23 mouse cellular contexts compared by ENCODE assay signal in the genomic region with DNA sequence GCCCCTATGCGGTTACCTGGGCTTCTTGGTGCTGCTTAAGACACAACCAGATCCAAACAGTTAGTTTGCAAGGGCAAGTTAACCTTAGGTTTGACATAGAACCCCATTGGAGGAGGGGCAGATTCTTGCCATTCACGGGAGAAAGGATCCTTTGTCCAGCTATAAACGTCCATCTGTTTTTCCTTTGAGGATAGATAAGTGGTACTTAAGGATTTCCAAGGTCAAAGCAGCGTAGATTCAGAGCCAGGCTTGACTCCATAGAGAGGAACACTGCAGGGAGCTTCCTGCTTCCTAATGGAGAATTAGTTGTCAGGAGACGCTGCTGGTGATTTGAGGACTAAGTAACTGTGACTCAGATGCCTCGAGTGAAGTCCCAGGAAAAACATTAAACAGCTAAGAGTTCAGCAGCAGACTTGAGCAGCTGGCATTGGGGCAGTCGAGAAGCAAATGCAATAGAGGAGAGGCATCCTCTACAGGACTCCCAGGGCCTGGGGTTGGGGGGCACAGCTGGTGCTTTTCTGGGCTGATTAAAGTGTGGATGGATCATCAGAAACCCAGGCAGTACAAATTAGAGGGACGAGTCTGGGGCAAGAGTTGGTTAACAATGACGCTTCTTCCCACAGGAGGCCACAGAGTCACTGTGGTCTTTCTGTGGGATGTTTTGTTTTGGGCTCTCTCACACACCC.
A peak's percentile ranks its signal among the peaks of the same experiment; 100 is the strongest.
DNase-seq lines count a peak whose midpoint lies in the region; ATAC-seq lines count a peak whose summit lies in the region.
"Had no signal": no experiment of that assay in that cellular context is flagged by ENCODE, and none has a peak within 500 bp of the region (broad histone marks: within the 10 kb centered on the region; RNA-seq: fewer than 3 reads in every experiment).

No protein-coding gene starts in this region.

- no peak overlapping the region for H3K27ac ChIP-seq in midbrain, embryonic 13.5 days
- H3K27ac ChIP-seq in midbrain, embryonic 11.5 days (ENCODE audit: low read depth, low read length): no peak overlapping the region
- H3K27ac ChIP-seq: embryonic facial prominence, embryonic 12.5 days; forebrain, embryonic 15.5 days; limb, embryonic 15.5 days; midbrain, embryonic 15.5 days had no signal

- H3K36me3 ChIP-seq in midbrain, embryonic 13.5 days: no peaks in the 10 kb centered on the region
- H3K36me3 ChIP-seq in midbrain, embryonic 11.5 days (ENCODE audit: control insufficient read depth, insufficient read depth, low read length): no peaks in the 10 kb centered on the region
- H3K36me3 ChIP-seq: embryonic facial prominence, embryonic 12.5 days; forebrain, embryonic 15.5 days; limb, embryonic 15.5 days; midbrain, embryonic 15.5 days had no signal

- peaks cover 13% of the 10 kb centered on the region for H3K4me1 ChIP-seq in midbrain, embryonic 13.5 days (replicated peaks)
- no peaks in the 10 kb centered on the region for H3K4me1 ChIP-seq in midbrain, embryonic 11.5 days (ENCODE audit: control insufficient read depth, insufficient read depth, low read length)
- H3K4me1 ChIP-seq: embryonic facial prominence, embryonic 12.5 days; forebrain, embryonic 15.5 days; limb, embryonic 15.5 days had no signal

- H3K4me2 ChIP-seq in midbrain, embryonic 13.5 days (replicated peaks): no peak overlapping the region
- H3K4me2 ChIP-seq in midbrain, embryonic 11.5 days: no peak overlapping the region
- H3K4me2 ChIP-seq: embryonic facial prominence, embryonic 12.5 days; forebrain, embryonic 15.5 days; limb, embryonic 15.5 days; midbrain, embryonic 15.5 days had no signal

- WGBS in midbrain, embryonic 13.5 days: 33% methylated on average over 9 of the region's 9 CpGs
- WGBS in midbrain, embryonic 11.5 days: 42% methylated on average over 9 of the region's 9 CpGs

- no peaks in the 10 kb centered on the region for H3K27me3 ChIP-seq in midbrain, embryonic 13.5 days
- no peaks in the 10 kb centered on the region for H3K27me3 ChIP-seq in midbrain, embryonic 11.5 days (ENCODE audit: control insufficient read depth, insufficient read depth, low read length)
- H3K27me3 ChIP-seq: embryonic facial prominence, embryonic 12.5 days; forebrain, embryonic 15.5 days; limb, embryonic 15.5 days; midbrain, embryonic 15.5 days had no signal

- no peak overlapping the region for H3K4me3 ChIP-seq in midbrain, embryonic 13.5 days (replicated peaks)
- H3K4me3 ChIP-seq in midbrain, embryonic 11.5 days (ENCODE audit: low read depth, low read length): no peak overlapping the region
- H3K4me3 ChIP-seq: embryonic facial prominence, embryonic 12.5 days; erythroblast, embryonic 14.5 days; forebrain, embryonic 15.5 days; limb, embryonic 15.5 days; midbrain, embryonic 15.5 days; myocyte had no signal

- DNase-seq in embryo, embryonic 10 days (ENCODE audit: low spot score): peak; percentile 11
- no peak for DNase-seq in embryo, embryonic 9.5 days (ENCODE audit: extremely low spot score)
- DNase-seq in midbrain, embryonic 11.5 days (ENCODE audit: low spot score, missing footprints): no peak
- peak; percentile 44 for DNase-seq in embryo, embryonic 10.5 days (ENCODE audit: low spot score)
- DNase-seq in MN1 (ENCODE audit: low spot score): no peak
- DNase-seq in ovary, postnatal 10 days (ENCODE audit: low spot score): no peak
- no peak for DNase-seq in frontal cortex, postnatal 10 days (ENCODE audit: low spot score in 2 of 2)
- DNase-seq: adrenal gland, postnatal 10 days; cerebellum, adult 11-12 months; cerebellum, postnatal 14 days; gastrocnemius, postnatal 36 days; kidney, adult 8-10 months; kidney, postnatal 14 days; lung, postnatal 10 days; thymus, postnatal 14 days had no signal

- no peaks in the 10 kb centered on the region for H3K9me3 ChIP-seq in midbrain, embryonic 13.5 days
- H3K9me3 ChIP-seq in midbrain, embryonic 11.5 days (ENCODE audit: control insufficient read depth, low read length): no peaks in the 10 kb centered on the region
- H3K9me3 ChIP-seq: embryonic facial prominence, embryonic 12.5 days; forebrain, embryonic 15.5 days; limb, embryonic 15.5 days; midbrain, embryonic 15.5 days had no signal

- no peak overlapping the region for H3K9ac ChIP-seq in midbrain, embryonic 13.5 days (replicated peaks)
- no peak overlapping the region for H3K9ac ChIP-seq in midbrain, embryonic 11.5 days (ENCODE audit: low read length)
- H3K9ac ChIP-seq: embryonic facial prominence, embryonic 12.5 days; forebrain, embryonic 15.5 days; limb, embryonic 15.5 days; midbrain, embryonic 15.5 days had no signal

- 0 out of 2 replicates have a peak, but pooled peaks have one; percentile 24 for ATAC-seq in midbrain, embryonic 13.5 days
- no peak for ATAC-seq in midbrain, embryonic 11.5 days (ENCODE audit: low FRiP score)
- ATAC-seq: activated CD4-positive, CD25-positive, alpha-beta regulatory T cell, adult 4 months; forebrain, embryonic 15.5 days; midbrain, embryonic 15.5 days had no signal

Comparison
In these comparisons a context has a peak if more than half of its experiments do, and no peak if none do; other contexts are left out.
1. DNase-seq: peak in embryo, embryonic 10 days (single experiment) and embryo, embryonic 10.5 days (single experiment); none in embryo, embryonic 9.5 days (single experiment), midbrain, embryonic 11.5 days (single experiment), MN1 (single experiment), ovary, postnatal 10 days (single experiment) and frontal cortex, postnatal 10 days (0 of 2).